Mouse (Mus musculus) naive thymus-derived CD4-positive, alpha-beta T cell, adult 2 months (primary cell): Measurements from ENCODE around the gene Avp.
"Not testable (repeated sequence)": the region's sequence is repeated elsewhere in the genome, so short reads cannot be mapped to it uniquely, and the experiment has no call there.

ENCODE experiments used
- DNase-seq: peaks from one replicate; pipeline ENCODE4 v3.0.0-alpha.2; 2011; ENCODE audit warnings: low read depth

The Avp gene

DNA sequence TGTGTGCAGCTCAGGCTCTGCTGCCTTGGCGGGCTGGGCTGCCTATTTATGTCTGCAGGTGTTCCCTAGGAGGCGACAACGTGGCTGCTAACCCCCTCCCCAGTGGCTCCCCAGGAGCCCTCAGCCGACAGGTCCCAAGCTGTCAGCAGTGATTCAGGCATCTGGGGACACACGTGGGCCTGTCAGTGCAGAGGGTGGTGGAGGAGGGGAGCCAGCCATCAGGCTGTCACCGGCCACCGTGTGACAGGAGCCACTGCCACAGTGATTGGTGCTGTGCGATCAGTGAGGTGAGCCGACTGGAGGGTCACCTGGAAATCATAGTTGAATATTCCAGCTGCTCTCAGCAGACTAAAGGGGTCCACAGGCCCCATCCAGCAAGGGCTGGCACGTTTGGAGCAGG, at the start of gene Avp:
Avp (minus strand) TSS at position 3 of the 400 bp plus-strand sequence.
- DNase-seq, result no peak

- peak; percentile 88 for DNase-seq
Observed at GRCm38 (mm10) chr2:130629839-130630203, 47.5 kb upstream of the Avp start, which contains the start of the genes Fastkd5 and Ubox5. TSS of gene Fastkd5 (minus strand) at chr2:130630027. TSS of gene Ubox5 (minus strand) at chr2:130630038.

- DNase-seq, result peak; percentile 55
Observed at GRCm38 (mm10) chr2:130629080-130629838, 46.9 kb upstream of the Avp start.

GRCm38 (mm10) chr2:130628424-130628823, 46.1 kb upstream of the Avp start:
- peak; percentile 51 for DNase-seq

DNA sequence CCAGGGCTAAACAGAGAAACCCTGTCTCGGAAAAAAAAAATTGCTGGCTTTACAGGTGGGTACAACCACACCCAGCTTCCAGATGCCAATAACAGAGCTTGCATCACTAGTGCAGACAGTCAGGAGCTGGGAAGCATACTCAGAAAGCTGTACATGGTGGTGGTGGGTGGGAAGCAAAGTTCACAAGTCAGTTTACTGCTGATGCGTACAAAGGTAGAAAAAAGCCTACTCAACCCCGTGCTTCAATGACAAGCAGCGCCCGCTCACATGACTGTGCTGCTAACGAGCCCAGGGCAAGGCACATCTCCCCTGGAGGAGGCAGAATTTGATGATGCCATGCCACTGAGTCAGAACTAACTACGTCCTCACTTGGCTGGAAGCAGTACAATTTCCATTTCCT, 36.6 kb upstream of the Avp start:
- DNase-seq, result no peak

DNA sequence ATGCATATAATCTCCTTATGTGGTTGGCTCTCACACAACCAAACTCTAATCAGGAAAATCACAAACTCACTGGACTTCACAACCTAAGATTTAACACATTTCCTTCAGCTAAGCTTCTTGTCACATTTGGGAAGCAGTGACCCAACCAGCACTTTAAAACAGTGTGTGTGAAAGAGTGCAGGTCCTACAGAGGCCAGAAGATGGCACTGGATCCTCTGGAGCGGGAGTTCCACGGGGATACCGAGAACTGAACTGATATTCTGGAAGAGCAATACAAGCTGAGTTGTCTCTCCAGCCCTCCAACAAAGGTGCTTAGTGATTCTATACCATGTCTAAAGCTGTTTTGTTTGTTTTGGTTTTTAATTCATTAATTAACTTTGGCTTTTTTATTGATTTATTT, 30.7 kb upstream of the Avp start:
- no peak for DNase-seq

DNA sequence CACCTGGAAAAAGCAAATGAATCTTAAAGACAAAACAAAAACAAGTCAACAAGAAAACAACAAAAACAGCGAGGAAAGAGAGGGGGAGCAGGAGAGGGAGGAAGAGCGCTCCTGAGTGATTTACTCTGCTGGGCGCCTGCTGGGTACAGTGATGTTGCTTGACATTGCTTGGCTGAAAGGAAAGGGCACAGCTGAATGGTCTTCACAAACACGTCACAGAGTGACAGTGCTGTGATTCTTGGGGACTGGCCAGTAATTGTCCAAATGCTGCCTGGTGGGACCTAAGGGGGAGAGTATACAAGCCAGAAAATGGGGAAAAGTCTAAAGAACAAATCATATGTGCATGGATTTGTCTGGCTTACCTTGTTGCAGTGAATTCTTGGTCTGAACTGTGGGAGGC, 19.8 kb upstream of the Avp start:
- no peak for DNase-seq

- DNase-seq, result no peak
Observed at GRCm38 (mm10) chr2:130598399-130598798, 16.0 kb upstream of the Avp start.

DNA sequence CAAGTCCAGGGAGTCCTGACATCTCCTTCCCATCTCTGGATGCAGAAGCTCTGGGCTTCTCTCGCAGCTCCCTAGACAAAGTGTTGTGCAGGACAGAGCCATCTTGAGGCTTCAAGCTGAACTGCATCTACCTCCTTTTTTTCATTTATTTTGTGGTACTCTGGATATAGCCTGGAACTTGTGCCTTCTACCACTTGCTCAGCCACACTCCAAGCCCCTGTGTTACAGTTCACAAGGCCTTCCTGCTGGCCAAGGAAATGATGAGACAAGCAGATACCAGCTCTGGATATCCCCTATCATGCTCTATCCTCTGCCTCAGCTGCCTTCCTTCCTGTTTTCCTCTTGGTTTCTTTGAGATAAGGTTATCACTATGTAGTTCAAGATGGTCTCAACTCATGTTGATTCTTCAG, 15.3 kb upstream of the Avp start:
- peak; percentile 47 for DNase-seq

- no peak for DNase-seq
Observed at GRCm38 (mm10) chr2:130595596-130595995, 13.2 kb upstream of the Avp start.

DNA sequence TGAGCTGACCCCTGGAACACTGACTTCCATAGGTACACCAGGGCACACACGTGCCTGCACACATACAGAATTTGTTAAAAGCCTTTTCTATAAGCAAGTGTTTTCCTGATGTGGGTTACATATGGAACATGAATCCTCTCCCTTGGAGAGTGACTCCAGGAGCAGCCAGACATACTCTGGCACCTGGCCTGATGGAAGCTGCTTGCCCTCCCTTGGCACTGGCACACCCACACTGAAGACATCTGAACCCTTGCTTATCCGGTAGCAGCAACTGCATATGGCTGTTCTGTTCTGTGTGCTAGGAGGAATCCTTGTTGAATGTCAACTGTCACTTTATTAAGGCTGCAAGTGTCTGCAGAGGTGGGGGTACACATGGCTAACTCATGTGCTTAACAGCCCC, 8.7 kb upstream of the Avp start:
- no peak for DNase-seq

GRCm38 (mm10) chr2:130589761-130590160, 7.4 kb upstream of the Avp start:
- no peak for DNase-seq

- no peak for DNase-seq
Observed at GRCm38 (mm10) chr2:130589157-130589556, 6.8 kb upstream of the Avp start.

- DNase-seq, result no peak
Observed at GRCm38 (mm10) chr2:130588373-130588772, 6.0 kb upstream of the Avp start.

- no peak for DNase-seq
Observed at GRCm38 (mm10) chr2:130586016-130586415, 3.7 kb upstream of the Avp start.

- DNase-seq, result no peak
Observed at GRCm38 (mm10) chr2:130583902-130584560, 1.7 kb upstream of the Avp start.

GRCm38 (mm10) chr2:130581201-130581600, 1.2 kb downstream of the Avp start:
- no peak for DNase-seq

GRCm38 (mm10) chr2:130579791-130580190, 2.6 kb downstream of the Avp start:
- no peak for DNase-seq

DNA sequence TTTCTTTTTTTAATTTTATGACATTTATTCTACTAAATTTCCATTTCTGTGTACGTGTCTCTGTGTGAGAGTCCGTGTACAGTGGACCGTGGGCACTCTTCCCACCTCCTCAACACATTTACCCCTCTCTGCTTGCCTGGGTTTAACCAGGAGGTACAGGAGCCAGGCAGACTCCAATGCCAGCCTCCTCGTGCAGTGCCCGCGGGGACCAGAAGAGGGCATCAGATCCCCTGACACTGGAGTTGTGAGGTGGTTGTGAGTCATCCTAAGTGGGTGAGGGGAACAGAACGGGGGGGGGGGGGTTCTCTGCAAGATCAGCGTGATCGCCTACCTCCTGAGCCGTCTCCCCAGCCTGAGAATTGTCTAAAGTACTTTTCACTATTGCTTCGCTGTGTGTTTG, 4.2 kb downstream of the Avp start:
- peak; percentile 79 for DNase-seq

DNA sequence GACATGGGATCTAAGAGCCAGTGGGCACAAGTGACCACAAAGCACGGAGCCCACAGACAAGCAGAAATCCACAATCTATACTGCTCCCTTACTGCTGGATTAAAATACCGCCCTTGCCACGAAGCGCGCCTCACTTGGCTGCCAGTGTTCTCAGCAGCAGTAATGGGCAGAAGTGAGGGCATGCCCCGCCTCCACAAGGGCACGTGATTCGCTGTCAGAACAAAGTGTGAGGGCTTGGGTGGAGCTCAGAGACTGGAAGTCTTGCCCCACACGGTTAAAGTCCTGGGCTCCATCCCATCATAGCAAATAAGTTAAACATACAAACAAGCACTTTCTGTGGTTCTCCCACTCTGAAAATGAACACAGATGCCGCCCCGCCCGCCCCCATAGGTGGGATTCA, 4.7 kb downstream of the Avp start:
- DNase-seq, result peak; percentile 70

GRCm38 (mm10) chr2:130577021-130577420, 5.3 kb downstream of the Avp start:
- DNase-seq, result no peak

DNA sequence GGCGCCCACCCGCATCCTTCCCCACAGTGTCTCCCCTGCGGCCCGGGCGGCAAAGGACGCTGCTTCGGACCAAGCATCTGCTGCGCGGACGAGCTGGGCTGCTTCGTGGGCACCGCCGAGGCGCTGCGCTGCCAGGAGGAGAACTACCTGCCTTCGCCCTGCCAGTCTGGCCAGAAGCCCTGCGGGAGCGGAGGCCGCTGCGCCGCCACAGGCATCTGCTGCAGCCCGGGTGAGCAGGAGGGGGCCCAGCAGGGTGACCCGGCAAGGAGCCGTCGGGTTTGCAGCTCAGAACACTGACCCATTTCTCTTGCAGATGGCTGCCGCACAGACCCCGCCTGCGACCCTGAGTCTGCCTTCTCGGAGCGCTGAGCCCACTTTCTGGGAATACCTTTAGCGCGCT, 5.8 kb downstream of the Avp start:
- not testable (repeated sequence) for DNase-seq

- no peak for DNase-seq
Observed at GRCm38 (mm10) chr2:130575873-130576272, 6.5 kb downstream of the Avp start, which contains the start of gene Oxt. TSS of gene Oxt (plus strand) at chr2:130576173.

GRCm38 (mm10) chr2:130574960-130575359, 7.4 kb downstream of the Avp start:
- no peak for DNase-seq
